Mouse (Mus musculus) liver, embryonic 11.5 days (tissue): ENCODE results near the gene Gm45213. TPM values are rescaled to one million over a fixed set of nuclear protein-coding genes. Genes with fewer than 3 reads are reported as not detected.

ENCODE experiments used
- ATAC-seq: fragments of 200-750 bp; cut with Nextera tagmentation; replicated peaks from 2 replicates; pipeline ENCODE4 v1.8.0; 2017; ENCODE audit warnings: moderate number of reproducible peaks, mild to moderate bottlenecking, moderate TSS enrichment, moderate library complexity; ENCODE audit not compliant: low FRiP score
- DNase-seq: peaks from one replicate; pipeline ENCODE4 v3.0.0-alpha.2; 2017; ENCODE audit warnings: low spot score
- H3K27ac ChIP-seq: fragments of 300-500 bp; sonication (generic); 2 replicates; pipeline ENCODE4 v1.5.1; 2014; ENCODE audit warnings: mild to moderate bottlenecking, low read depth, low read length, control low read depth
- H3K27me3 ChIP-seq: fragments of 300-500 bp; sonication (generic); replicated peaks from 2 replicates; pipeline ENCODE4 v1.6.1; 2014; ENCODE audit warnings: low read length, mixed read lengths; ENCODE audit not compliant: control insufficient read depth, insufficient read depth
- H3K36me3 ChIP-seq: fragments of 300-500 bp; sonication (generic); 2 replicates; pipeline ENCODE4 v1.6.1; 2014; ENCODE audit warnings: mild to moderate bottlenecking, low read length, moderate library complexity, mixed read lengths; ENCODE audit not compliant: control insufficient read depth, insufficient read depth
- H3K4me1 ChIP-seq: fragments of 300-500 bp; sonication (generic); replicated peaks from 2 replicates; pipeline ENCODE4 v1.6.1; 2014; ENCODE audit warnings: low read length, mixed read lengths; ENCODE audit not compliant: control insufficient read depth, insufficient read depth
- H3K4me2 ChIP-seq: fragments of 300-500 bp; sonication (generic); 2 replicates; pipeline ENCODE4 v1.6.1; 2014; ENCODE audit warnings: mild to moderate bottlenecking, control low read depth, moderate library complexity
- H3K4me3 ChIP-seq: fragments of 300-500 bp; sonication (generic); 2 replicates; pipeline ENCODE4 v1.5.1; 2014; ENCODE audit warnings: low read depth, low read length, control low read depth
- H3K9ac ChIP-seq: fragments of 300-500 bp; sonication (generic); 2 replicates; pipeline ENCODE4 v1.6.1; 2014; ENCODE audit warnings: low read depth, low read length, control low read depth
- H3K9me3 ChIP-seq: fragments of 300-500 bp; sonication (generic); 2 replicates; pipeline ENCODE4 v1.6.1; 2016; ENCODE audit warnings: low read length, inconsistent platforms, mixed read lengths; ENCODE audit not compliant: control insufficient read depth
- WGBS: fragments of 180-500 bp; shearing (Covaris S2); extraction: QIAGEN DNeasy Blood & Tissue Kit; methylation state at CpG from one replicate; pipeline ENCODE4 v1.1.7; 2014; 5-methylcytosine and 5-hydroxymethylcytosine counted together
- polyA plus RNA-seq: library from polyadenylated mRNA; unstranded; fragments of >200 nt; fragmentation: Nextera tagmentation; extraction: Ambion mirVana; gene quantifications from 2 replicates; pipeline ENCODE4 v1.2.1, GENCODE M21; 2014

The Gm45213 gene
- polyA plus RNA-seq, 1 experiment from 2014 or later = not detected

GRCm38 (mm10) chr7:66061057-66061456 lies 17.7 kb downstream of the Gm45213 start:
- H3K27ac ChIP-seq = peak overlapping the region; percentile 79; the same call in 1 of the 2 replicates
- peak overlapping the region; percentile 84 for H3K4me2 ChIP-seq
- peak overlapping the region; percentile 92 for H3K9ac ChIP-seq
- DNase-seq = no peak
- no peak; the same call in 1 of the 2 replicates for ATAC-seq
- no peaks in the 10 kb centered on the region for H3K9me3 ChIP-seq
- peak overlapping the region; percentile 72 for H3K4me3 ChIP-seq
- WGBS = under 1% methylated on average over 14 of the region's 14 CpGs
- H3K27me3 ChIP-seq = no peaks in the 10 kb centered on the region
- H3K36me3 ChIP-seq = peaks cover 22% of the 10 kb centered on the region
- peaks cover 10% of the 10 kb centered on the region for H3K4me1 ChIP-seq

GRCm38 (mm10) chr7:66076411-66076810 lies 33.0 kb downstream of the Gm45213 start:
- Histone ChIP-seq H3K4me2 (no peak overlapping the region), H3K9ac (no peak overlapping the region), H3K27ac (no peak overlapping the region), H3K4me3 (no peak overlapping the region), H3K36me3 (peaks cover 16% of the 10 kb centered on the region), H3K27me3 (no peaks in the 10 kb centered on the region), H3K9me3 (no peaks in the 10 kb centered on the region), H3K4me1 (peaks cover 8% of the 10 kb centered on the region; the same call in 1 of the 2 replicates)
- DNase-seq (no peak), ATAC-seq (no peak)
- 95% methylated on average over 2 of the region's 2 CpGs for WGBS

DNA sequence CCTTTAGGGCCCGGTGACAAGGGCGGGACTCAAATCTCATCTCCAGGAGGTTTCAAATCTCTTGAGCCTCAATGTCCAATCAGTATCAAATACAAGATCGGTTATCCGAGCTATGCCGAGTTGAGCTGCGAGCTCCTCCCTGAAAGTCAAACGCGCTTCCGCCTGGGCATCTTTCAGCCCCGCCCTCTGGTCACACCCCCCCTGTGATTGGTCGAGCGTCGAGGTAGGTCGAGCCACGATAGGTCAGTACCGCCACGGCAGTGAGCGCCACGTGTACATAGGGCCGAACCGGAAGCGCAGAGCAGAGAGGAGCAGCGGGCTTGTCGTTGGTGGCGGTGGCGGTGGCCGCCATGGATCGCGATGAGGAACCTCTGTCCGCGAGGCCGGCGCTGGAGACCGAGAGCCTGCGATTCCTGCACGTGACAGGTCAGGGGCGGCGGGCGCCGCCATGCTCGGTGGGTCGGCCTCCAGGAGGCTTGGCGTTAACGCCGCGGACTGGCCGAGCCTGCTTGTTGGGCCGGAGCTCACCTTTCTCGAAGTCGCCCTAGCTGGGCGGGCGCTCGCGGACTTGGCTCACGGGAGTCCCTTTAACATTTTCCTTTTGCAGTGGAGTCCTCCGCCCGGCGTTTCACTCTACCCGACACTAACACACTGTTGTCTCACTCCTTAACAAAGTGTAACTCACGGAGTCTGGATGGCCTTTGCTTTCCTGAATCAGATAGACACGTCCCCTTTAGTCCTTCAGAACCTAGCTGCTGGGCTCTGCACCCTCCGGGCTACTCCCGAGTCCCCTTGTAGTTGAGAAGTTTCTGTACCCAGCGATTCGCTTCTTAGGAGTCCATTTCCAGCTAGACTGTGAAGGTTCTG lies 36.2 kb downstream of the Gm45213 start, which contains the start of gene Selenos:
TSS of gene Selenos (plus strand) at position 286 of the 867 bp plus-strand sequence.
- Histone ChIP-seq H3K36me3 (peaks cover 30% of the 10 kb centered on the region), H3K27me3 (no peaks in the 10 kb centered on the region), H3K9ac (peak within 1 kb of the TSS; percentile 81), H3K4me1 (peaks cover 8% of the 10 kb centered on the region; the same call in 1 of the 2 replicates), H3K9me3 (no peaks in the 10 kb centered on the region), H3K4me2 (peak within 1 kb of the TSS; percentile 67), H3K4me3 (peak within 1 kb of the TSS; percentile 74), H3K27ac (peak within 1 kb of the TSS; percentile 68)
- ATAC-seq (peak; percentile 100), DNase-seq (peak; percentile 93)
- WGBS = under 1% methylated on average over 65 of the region's 65 CpGs

- H3K27ac ChIP-seq = no peak overlapping the region
- H3K4me3 ChIP-seq = peak overlapping the region; percentile 74
- WGBS = 43% methylated on average over 5 of the region's 5 CpGs
- H3K36me3 ChIP-seq = peaks cover 27% of the 10 kb centered on the region
- peak overlapping the region; percentile 81 for H3K9ac ChIP-seq
- H3K9me3 ChIP-seq = no peaks in the 10 kb centered on the region
- H3K4me1 ChIP-seq = peaks cover 8% of the 10 kb centered on the region; the same call in 1 of the 2 replicates
- ATAC-seq = no peak
- no peak for DNase-seq
- peak overlapping the region; percentile 67 for H3K4me2 ChIP-seq
- no peaks in the 10 kb centered on the region for H3K27me3 ChIP-seq
Observed at GRCm38 (mm10) chr7:66080231-66080613, 36.8 kb downstream of the Gm45213 start.

GRCm38 (mm10) chr7:66083757-66084156 lies 40.4 kb downstream of the Gm45213 start:
- H3K36me3 ChIP-seq = peaks cover 50% of the 10 kb centered on the region

DNA sequence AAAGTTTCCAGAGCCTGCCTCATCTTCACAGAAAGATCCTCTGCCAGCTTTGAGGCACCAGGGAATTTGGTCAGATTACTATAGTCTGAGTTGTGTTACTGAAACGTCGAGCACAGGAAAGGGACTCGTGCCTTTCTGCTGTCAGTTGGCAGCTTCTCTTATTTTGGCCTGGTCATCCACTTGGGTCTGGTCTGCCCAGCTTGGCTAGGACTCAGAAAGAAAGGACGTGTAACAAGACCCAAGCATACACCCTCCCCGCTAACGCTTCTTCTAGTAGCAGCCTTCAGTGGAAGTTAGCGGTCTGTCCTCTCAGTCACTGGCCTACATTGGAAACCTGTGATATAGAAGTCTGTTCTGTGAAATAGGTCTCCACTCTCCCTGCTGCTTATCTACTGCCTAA lies 41.1 kb downstream of the Gm45213 start:
- Histone ChIP-seq H3K36me3 (peaks cover 55% of the 10 kb centered on the region), H3K4me1 (peaks cover 4% of the 10 kb centered on the region; the same call in 1 of the 2 replicates), H3K4me2 (no peak overlapping the region), H3K9me3 (no peaks in the 10 kb centered on the region), H3K27me3 (no peaks in the 10 kb centered on the region), H3K4me3 (no peak overlapping the region), H3K9ac (no peak overlapping the region), H3K27ac (no peak overlapping the region)
- ATAC-seq (no peak), DNase-seq (no peak)
- 81% methylated on average over 7 of the region's 7 CpGs for WGBS

More at GRCm38 (mm10) chr7:66083757-66084156, 40.4 kb downstream of the Gm45213 start:
- no peak for ATAC-seq
- 85% methylated on average over 6 of the region's 6 CpGs for WGBS
- Histone ChIP-seq H3K4me1 (peaks cover 7% of the 10 kb centered on the region; the same call in 1 of the 2 replicates), H3K27ac (no peak overlapping the region), H3K27me3 (no peaks in the 10 kb centered on the region), H3K9me3 (no peaks in the 10 kb centered on the region), H3K9ac (no peak overlapping the region), H3K4me2 (no peak overlapping the region), H3K4me3 (no peak overlapping the region)
- no peak for DNase-seq

- no peaks in the 10 kb centered on the region for H3K9me3 ChIP-seq
- no peak overlapping the region for H3K4me2 ChIP-seq
- H3K27me3 ChIP-seq = no peaks in the 10 kb centered on the region
- H3K36me3 ChIP-seq = peaks cover 66% of the 10 kb centered on the region
- H3K4me1 ChIP-seq = no peaks in the 10 kb centered on the region
- no peak overlapping the region for H3K4me3 ChIP-seq
- WGBS = 94% methylated on average over 4 of the region's 4 CpGs
- ATAC-seq (no peak), DNase-seq (no peak)
- no peak overlapping the region for H3K27ac ChIP-seq
- no peak overlapping the region for H3K9ac ChIP-seq
Observed at GRCm38 (mm10) chr7:66087652-66088051, 44.2 kb downstream of the Gm45213 start.

DNA sequence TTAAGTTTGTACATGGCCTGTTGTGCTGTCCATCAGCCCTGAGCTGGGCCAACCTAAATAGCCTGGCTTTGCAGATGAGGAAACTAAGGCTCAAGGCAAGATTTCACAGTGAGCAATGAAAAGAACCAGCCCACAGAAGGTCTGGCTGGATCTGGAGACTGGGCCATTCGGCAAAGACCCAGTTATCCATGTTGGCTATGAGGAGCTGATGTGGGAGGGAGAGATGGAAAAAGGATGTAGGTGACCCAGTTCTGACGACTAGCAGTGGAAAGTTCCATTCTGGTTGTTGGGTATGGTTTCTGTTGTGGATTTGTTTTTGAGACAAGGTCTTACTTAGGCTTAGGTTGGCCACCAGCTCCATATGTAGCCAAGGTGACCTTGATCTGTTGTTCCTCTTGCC lies 44.7 kb downstream of the Gm45213 start:
- H3K36me3 ChIP-seq = peaks cover 62% of the 10 kb centered on the region

More for the DNA sequence above, 44.7 kb downstream of the Gm45213 start:
- DNase-seq (no peak), ATAC-seq (no peak)
- Histone ChIP-seq H3K27me3 (no peaks in the 10 kb centered on the region), H3K4me3 (no peak overlapping the region), H3K4me2 (no peak overlapping the region), H3K9me3 (no peaks in the 10 kb centered on the region), H3K9ac (no peak overlapping the region), H3K27ac (no peak overlapping the region), H3K4me1 (no peaks in the 10 kb centered on the region)
- WGBS = 79% methylated on average over 2 of the region's 2 CpGs
